Mouse (Mus musculus) CD4-positive helper T cell, adult 2 months (primary cell): ENCODE measurements around the gene Ldb2.

Experiments
- DNase-seq: peaks from one replicate; pipeline ENCODE4 v3.0.0-alpha.2; 2012; ENCODE audit warnings: low read depth, missing footprints, low spot score

Ldb2 gene

GRCm38 (mm10) chr5:44799053-44799860 is at the start of gene Ldb2:
TSS of gene Ldb2 (minus strand) at chr5:44799680.
- DNase-seq, result no peak

DNA sequence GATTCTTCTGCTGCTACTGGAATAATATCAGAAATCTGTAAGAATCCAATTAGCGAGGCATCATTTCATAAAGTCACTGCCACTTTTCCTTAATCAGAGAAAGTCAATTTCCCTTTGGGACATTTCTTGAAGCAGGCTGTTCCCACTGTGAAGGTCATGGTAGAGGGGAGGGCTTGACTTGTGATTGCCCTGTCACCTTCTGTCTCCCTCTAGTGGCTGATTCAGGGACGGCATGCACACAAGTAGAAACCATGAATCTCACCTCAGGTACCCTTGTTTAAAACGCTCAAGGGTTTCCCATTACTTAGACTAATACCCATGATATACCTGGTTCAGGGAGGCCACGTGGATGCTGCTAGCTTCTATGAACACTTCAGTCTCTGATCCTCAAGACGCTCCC is 31.8 kb upstream of the Ldb2 start:
- DNase-seq, result no peak

- no peak for DNase-seq
These were observed 16.0 kb upstream of the Ldb2 start for GRCm38 (mm10) chr5:44815506-44815905.

- no peak for DNase-seq
These were observed 6.5 kb upstream of the Ldb2 start for GRCm38 (mm10) chr5:44805960-44806359.

DNA sequence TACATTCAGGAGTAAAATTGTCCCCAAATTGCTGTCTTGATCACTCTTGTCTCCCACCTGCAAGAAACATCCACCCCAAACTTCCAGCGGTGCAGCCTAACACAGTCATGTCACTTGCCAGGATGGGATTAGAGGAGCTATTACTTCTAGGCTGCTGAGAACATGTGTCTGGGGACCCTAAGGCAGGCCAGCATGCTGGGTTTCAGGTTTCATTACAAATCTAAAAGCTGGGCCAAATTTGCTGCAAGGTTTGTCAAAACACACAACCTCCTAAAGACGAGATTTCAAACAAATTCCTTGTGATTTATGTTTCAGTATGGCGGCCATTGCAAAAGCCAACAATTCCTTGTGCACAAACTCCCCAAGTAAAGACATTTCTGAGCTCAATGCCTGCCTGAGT is 1.6 kb upstream of the Ldb2 start:
- DNase-seq, result no peak

DNA sequence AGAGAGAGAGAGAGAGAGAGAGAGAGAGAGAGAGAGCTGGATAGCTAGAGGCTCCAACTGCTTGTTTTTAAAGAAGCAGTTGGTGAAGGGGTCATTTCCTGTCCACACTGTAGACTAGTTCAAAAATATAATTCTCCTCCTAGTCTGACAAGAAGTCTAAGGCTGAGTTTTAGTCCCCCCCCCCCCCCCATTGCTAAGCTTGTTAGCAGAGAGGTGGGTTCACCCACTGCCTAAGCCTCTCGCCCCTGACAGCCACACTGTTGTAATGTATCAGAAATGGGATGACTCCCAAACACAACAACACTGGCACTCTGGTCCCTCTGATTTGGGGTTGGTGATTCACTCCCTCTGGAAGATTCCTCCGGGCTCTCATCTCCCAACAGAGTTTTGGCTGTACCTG is 381 bp upstream of the Ldb2 start:
- DNase-seq, result no peak

GRCm38 (mm10) chr5:44798493-44798892 is 987 bp downstream of the Ldb2 start:
- DNase-seq, result no peak

DNA sequence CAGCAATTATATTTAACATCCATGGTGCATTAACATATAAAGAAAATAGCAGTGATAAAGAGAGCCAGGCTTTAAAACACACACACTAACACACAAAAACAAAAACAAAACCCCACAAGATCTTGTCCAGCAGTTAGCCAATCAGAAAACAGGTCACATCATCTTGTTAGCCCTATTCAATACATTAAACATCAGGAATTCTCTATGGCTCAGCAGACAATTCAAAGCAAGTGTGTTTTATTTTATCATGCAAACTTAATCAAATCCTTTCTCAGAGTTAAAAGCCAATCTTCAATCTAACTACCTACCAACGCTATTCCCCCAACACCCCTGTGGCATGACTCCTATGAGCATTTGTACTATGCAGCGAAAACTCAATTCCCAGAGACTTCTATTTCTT is 1.4 kb downstream of the Ldb2 start:
- no peak for DNase-seq

DNA sequence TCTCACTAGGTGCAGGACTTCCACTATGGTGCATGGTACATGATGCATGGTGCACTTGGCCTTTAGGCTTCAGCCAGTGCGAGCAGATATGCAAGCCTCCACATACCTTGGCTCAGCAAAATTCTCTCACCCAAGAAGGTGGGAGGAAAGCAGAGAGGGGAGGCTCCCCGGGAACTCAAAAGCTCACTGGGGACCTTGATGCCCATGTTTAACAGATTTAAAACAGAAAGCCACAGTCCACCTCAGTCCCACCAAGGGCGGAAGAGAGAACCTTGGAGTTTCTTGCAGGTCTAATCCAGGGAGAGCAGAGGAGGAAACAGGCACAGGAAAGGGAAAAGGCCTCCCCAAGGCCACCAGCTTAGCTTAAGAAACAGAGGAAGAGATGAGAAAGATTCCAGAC is 14.9 kb downstream of the Ldb2 start:
- no peak for DNase-seq

- no peak for DNase-seq
These were observed 20.1 kb downstream of the Ldb2 start for GRCm38 (mm10) chr5:44779340-44779739.

GRCm38 (mm10) chr5:44768472-44768871 is 31.0 kb downstream of the Ldb2 start:
- no peak for DNase-seq

DNA sequence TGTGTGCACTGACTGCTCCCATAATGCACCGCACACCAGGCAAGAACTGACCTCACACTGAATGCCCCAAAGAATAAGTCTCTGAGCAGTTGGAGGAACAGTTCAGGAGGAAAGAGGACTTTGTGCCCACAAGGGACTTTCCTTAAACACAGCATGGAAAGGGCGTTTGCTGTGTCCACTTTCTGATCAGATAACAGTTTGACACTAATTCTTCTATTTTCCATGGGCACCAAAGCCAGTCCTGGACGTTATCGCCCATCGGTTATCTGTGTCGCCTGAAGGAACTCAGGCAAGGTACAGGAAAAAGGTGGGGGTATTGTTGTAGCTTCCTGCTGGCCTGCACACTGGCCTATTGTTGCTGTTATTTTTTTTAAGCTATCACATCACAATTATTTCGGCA is 34.6 kb downstream of the Ldb2 start:
- DNase-seq, result no peak

- no peak for DNase-seq
These were observed 40.3 kb downstream of the Ldb2 start for GRCm38 (mm10) chr5:44759178-44759577.

DNA sequence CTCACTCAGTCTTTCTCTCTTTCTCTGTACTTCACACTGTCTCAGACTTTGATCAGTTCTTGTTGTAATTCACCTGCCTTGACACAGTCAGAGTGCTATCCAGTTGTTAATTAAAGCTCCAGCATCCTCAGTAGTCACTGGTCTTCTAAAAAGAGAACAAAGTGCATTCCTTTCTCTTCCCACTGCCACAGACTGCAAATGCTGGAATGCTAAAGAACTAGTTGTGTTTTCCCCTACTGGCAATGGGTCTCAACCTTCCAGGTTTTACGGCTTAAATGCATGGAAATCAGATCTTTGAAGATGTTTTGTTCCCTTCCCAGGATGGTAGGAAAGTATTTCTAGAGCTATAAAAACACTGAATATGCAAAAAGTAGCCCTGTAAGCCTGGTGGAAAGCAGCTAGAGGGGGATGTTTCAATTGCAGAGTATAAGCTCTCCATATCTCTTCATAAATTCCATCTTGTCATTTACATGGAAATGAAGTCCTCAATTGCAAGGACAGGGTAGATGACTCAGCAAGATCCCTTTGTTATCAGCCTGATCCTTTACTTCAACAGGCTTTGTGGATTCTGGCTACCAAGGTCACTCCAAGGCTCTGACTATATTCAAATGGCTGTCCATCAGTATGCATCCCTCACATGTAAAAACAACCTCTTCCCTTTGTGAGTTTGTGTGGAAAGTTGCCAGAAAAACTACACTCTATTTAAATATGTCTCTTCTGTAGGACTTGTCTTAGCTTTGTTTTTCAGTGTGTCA is 45.1 kb downstream of the Ldb2 start:
- DNase-seq, result no peak

GRCm38 (mm10) chr5:44745706-44746105 is 53.8 kb downstream of the Ldb2 start:
- DNase-seq, result no peak

DNA sequence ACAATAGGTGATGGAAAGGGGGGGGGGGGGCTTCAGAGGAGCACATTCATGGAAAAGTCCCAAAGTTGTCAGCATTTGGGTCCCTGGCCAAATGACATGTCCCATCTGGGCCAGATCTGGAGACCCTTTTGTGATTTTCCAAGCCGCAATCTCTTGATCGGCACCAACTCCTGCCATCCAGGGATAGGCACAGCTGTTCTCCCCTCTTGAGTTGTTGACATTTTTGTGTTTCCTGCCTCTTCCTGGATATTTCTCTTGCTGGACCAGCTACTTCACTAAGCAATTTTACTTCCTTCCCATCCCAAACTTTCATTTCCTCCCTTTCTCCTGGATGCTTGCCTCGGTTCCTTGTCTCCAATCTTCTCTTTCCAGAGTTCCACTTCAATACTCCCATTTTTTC is 63.1 kb downstream of the Ldb2 start:
- DNase-seq, result no peak

GRCm38 (mm10) chr5:44734131-44734723 is 65.3 kb downstream of the Ldb2 start:
- no peak for DNase-seq

DNA sequence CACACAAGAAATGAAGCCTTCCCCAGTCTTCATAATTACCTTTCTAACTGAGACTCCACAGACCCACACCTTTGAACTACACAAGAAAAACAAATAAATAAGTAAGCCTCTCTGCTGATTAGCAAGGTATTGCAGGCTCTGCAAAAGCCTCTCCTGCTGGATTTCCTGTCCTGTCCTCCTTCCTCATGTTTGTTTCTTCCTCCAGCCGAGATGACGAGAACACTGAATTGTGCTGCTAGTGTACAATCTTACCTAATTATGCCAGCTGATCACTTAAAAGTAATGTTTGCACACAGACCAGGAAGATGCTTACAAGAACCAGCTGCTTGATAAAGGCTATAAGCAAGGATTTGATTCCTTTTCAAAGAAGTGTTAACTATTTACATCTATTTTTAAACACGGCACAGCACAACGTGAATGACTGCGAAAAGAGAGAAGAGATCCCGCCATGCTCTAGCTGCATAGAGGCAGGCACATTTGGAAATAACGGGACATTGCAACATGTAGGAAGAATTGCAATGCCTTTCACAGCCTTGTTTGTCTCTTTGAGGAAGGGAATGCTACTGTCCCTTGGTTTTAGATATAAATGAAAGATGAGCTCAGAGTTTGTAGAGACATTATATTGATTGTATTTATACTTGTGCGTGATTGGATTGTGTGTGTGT is 69.7 kb downstream of the Ldb2 start:
- no peak for DNase-seq

- no peak for DNase-seq
These were observed 71.5 kb downstream of the Ldb2 start for GRCm38 (mm10) chr5:44727995-44728394.

DNA sequence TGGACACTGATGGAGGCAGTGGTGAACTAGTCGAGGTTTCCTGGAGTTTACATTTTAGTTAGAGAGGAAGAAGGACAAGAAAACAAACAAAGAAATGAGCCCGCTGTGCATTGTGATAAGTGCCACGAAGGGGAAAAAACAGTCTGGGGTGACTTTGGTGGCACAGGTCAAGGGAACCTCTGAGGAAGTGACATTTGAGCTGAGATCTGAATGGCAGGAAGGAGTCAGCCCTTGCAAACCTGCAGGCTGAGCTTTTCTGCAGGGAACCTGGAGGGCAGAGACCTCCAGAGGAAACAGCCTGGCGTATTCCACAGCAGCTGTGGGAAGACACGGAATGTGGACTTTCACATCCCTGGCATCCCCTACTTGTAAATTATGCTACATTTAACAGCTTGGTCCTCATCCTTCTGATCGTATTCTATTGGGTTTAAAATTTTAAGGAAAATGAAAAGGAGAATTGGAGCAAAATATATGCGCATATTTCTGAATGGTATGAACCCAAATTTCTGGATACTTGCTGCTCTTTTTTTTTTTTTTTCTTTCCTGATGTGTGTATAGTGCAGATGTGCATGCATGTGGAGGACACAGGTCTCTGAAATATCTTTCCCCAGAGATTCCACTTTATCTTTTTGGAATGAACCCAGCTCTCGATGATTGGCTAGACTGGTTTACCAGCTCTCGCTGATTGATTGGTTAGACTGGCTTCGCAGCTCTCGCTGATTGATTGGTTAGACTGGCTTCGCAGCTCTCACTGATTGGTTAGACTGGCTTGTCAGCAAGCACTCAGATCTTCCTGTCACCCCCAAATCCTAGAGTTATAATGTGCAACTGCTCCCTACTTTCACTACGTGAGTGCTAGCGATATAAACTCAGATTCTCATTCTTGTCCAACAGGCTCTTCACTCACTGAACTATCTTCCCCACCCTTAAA is 72.7 kb downstream of the Ldb2 start:
- DNase-seq, result no peak

DNA sequence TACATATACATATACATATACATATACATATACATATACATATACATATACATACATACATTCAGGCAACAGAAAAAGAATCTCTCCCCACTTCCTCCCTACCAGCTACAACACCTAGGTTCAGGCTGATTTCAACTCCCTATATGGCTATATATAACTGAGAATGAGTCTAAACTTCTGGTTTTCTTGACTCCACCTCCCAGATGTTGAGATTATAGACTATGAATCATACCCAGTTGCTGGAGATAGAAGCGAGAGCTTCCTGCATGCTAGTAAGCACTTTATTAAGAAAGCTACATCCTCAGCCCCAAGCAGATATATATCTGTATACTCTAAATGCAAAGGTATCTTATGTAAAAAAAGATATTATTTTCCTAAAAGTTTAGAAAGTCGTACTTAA is 74.0 kb downstream of the Ldb2 start:
- DNase-seq, result no peak
